Mouse (Mus musculus) hindbrain, embryonic 13.5 days (tissue): ENCODE data around the gene Cd164. TPM values are rescaled to one million over a fixed set of nuclear protein-coding genes. Genes with fewer than 3 reads are reported as not detected.

ENCODE experiments used
- ATAC-seq: fragments of 200-750 bp; cut with Nextera tagmentation; 2 replicates; pipeline ENCODE4 v1.8.0; 2017; ENCODE audit warnings: moderate TSS enrichment; ENCODE audit not compliant: low FRiP score
- H3K27ac ChIP-seq: fragments of 300-500 bp; sonication (generic); 2 replicates; pipeline ENCODE4 v1.5.1; 2015; ENCODE audit warnings: inconsistent platforms, mild to moderate bottlenecking, moderate library complexity
- H3K27me3 ChIP-seq: fragments of 300-500 bp; sonication (generic); 2 replicates; pipeline ENCODE4 v1.6.1; 2015; ENCODE audit warnings: mild to moderate bottlenecking, inconsistent platforms
- H3K36me3 ChIP-seq: fragments of 300-500 bp; sonication (generic); 2 replicates; pipeline ENCODE4 v1.6.1; 2015; ENCODE audit warnings: mild to moderate bottlenecking, inconsistent platforms
- H3K4me1 ChIP-seq: fragments of 300-500 bp; sonication (generic); replicated peaks from 2 replicates; pipeline ENCODE4 v1.6.1; 2015; ENCODE audit warnings: inconsistent platforms
- H3K4me2 ChIP-seq: fragments of 300-500 bp; sonication (generic); 2 replicates; pipeline ENCODE4 v1.6.1; 2015; ENCODE audit warnings: inconsistent platforms, mild to moderate bottlenecking, moderate library complexity
- H3K4me3 ChIP-seq: fragments of 300-500 bp; sonication (generic); 2 replicates; pipeline ENCODE4 v1.5.1; 2015; ENCODE audit warnings: mild to moderate bottlenecking, inconsistent platforms
- H3K9ac ChIP-seq: fragments of 300-500 bp; sonication (generic); 2 replicates; pipeline ENCODE4 v1.6.1; 2015; ENCODE audit warnings: mild to moderate bottlenecking, inconsistent platforms
- H3K9me3 ChIP-seq: fragments of 300-500 bp; sonication (generic); 2 replicates; pipeline ENCODE4 v1.6.1; 2016; ENCODE audit warnings: inconsistent platforms
- WGBS: fragments of 180-500 bp; shearing (Covaris S2); methylation state at CpG from one replicate; pipeline ENCODE4 v1.1.7; 2015; 5-methylcytosine and 5-hydroxymethylcytosine counted together
- polyA plus RNA-seq: library from polyadenylated mRNA; unstranded; fragments of >200 nt; fragmentation: Nextera tagmentation; extraction: Ambion mirVana; gene quantifications from 2 replicates; pipeline ENCODE4 v1.2.1, GENCODE M21; 2015

The Cd164 gene
- 55.9 and 62.1 TPM in 2 replicates for polyA plus RNA-seq

DNA sequence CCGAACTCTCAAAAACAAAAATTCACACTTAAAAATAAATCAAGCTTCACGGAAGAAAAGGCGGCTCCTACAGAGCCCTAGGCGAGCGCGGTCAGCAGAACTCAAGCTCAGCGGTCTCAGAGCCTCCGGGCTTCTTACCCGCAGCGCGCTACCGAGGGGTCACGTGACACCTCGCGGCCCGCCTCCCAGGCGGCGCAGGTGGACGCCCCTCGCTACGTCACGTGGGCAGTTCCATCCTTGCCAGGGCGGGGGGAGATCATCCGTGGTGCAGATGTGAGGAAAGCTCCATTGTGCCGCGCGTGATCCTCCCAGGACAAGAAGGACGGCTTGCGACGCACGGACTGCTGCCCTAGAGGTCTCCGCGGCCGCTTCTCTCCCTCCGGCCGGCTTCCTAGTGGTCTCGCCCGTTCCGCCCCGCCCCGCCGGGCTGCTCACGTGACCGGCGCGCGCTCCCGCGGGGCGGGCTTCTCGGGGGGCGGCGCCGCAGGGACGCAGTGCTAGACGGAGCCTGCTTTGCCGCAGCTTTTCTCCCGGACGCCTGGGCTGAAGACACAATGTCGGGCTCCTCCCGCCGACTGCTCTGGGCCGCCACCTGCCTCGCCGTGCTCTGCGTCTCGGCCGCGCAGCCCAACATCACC is at the start of gene Cd164:
TSS of gene Cd164 (plus strand) at position 434 of the 638 bp plus-strand sequence.
- WGBS: under 1% methylated on average over 66 of the region's 69 CpGs
- peak within 1 kb of the TSS; percentile 98 for H3K27ac ChIP-seq

DNA sequence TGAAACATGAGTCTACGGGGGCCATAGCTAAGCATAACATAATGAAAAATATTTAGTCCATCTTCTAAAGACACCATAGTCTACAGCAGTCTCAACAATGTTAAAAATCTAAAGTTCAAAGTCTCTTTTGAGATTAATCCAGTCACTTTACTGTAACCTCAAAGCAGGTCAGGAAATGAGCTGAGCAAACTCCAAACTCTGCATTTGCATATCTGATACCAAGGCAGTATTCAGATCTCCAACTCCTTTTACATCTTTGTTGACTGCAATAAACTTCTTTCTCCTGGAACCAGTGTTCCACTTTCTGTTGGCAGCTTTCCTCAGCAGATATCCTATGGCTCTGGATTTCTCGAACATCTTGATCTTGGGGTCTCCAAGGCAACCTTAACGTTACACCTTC is 48.5 kb upstream of the Cd164 start:
- Histone ChIP-seq H3K27me3 (0 out of 2 replicates have a peak, but pooled peaks cover 3% of the 10 kb centered on the region), H3K9me3 (no peaks in the 10 kb centered on the region), H3K4me2 (no peak overlapping the region), H3K9ac (no peak overlapping the region), H3K36me3 (peaks cover 24% of the 10 kb centered on the region), H3K4me1 (peaks cover 3% of the 10 kb centered on the region), H3K4me3 (no peak overlapping the region), H3K27ac (no peak overlapping the region)
- WGBS: 90% methylated on average over 3 of the region's 3 CpGs
- no peak for ATAC-seq

More for the DNA sequence above, at the start of gene Cd164:
- H3K9me3 ChIP-seq: no peaks in the 10 kb centered on the region
- H3K4me1 ChIP-seq: peaks cover 28% of the 10 kb centered on the region
- peak; percentile 96 for ATAC-seq
- peak within 1 kb of the TSS; percentile 89 for H3K9ac ChIP-seq
- no peaks in the 10 kb centered on the region for H3K36me3 ChIP-seq
- H3K4me2 ChIP-seq: peak within 1 kb of the TSS; percentile 86
- H3K4me3 ChIP-seq: peak within 1 kb of the TSS; percentile 94
- no peaks in the 10 kb centered on the region for H3K27me3 ChIP-seq

DNA sequence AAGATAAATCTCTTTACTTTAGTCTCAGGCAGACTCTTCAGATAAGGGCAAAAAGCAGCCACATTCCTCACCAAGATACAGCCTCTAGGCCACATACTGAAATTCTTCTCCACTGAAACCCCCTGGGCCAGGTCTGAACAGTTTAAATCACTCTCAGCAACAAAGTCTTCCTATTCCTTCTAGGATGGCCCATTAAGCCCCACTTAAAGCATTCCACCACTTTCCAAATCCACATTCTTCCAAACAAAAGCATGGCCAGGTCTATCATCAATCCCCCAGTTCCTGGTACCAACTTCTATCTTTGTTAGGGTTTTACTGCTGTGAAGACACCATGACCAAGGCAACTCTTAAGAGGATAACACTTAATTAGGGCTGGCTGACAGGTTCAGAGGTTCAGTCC is 46.7 kb upstream of the Cd164 start:
- Histone ChIP-seq H3K9ac (no peak overlapping the region), H3K36me3 (peaks cover 13% of the 10 kb centered on the region), H3K27ac (no peak overlapping the region), H3K4me1 (peaks cover 22% of the 10 kb centered on the region), H3K4me3 (no peak overlapping the region), H3K27me3 (0 out of 2 replicates have a peak, but pooled peaks cover 3% of the 10 kb centered on the region), H3K9me3 (no peaks in the 10 kb centered on the region), H3K4me2 (no peak overlapping the region)
- ATAC-seq: no peak

GRCm38 (mm10) chr10:41472962-41473481 is 46.2 kb upstream of the Cd164 start:
- H3K9ac ChIP-seq: no peak overlapping the region
- no peaks in the 10 kb centered on the region for H3K9me3 ChIP-seq
- ATAC-seq: no peak
- H3K4me2 ChIP-seq: no peak overlapping the region
- H3K4me1 ChIP-seq: peaks cover 26% of the 10 kb centered on the region
- H3K27ac ChIP-seq: no peak overlapping the region
- H3K36me3 ChIP-seq: peaks cover 11% of the 10 kb centered on the region
- H3K4me3 ChIP-seq: no peak overlapping the region
- 85% methylated on average over 5 of the region's 5 CpGs for WGBS
- H3K27me3 ChIP-seq: 0 out of 2 replicates have a peak, but pooled peaks cover 3% of the 10 kb centered on the region

- H3K27ac ChIP-seq: no peak overlapping the region
- WGBS: 89% methylated on average over 6 of the region's 6 CpGs
- H3K9me3 ChIP-seq: no peaks in the 10 kb centered on the region
- H3K4me3 ChIP-seq: no peak overlapping the region
- peaks cover 3% of the 10 kb centered on the region; the same call in 1 of the 2 replicates for H3K36me3 ChIP-seq
- no peak overlapping the region for H3K4me2 ChIP-seq
- 0 out of 2 replicates have a peak, but pooled peaks cover 3% of the 10 kb centered on the region for H3K27me3 ChIP-seq
- H3K4me1 ChIP-seq: peaks cover 29% of the 10 kb centered on the region
- ATAC-seq: no peak
- no peak overlapping the region for H3K9ac ChIP-seq
These were observed 45.3 kb upstream of the Cd164 start for GRCm38 (mm10) chr10:41473782-41474468.

- no peak for ATAC-seq
- 0 out of 2 replicates have a peak, but pooled peaks cover 3% of the 10 kb centered on the region for H3K27me3 ChIP-seq
- H3K27ac ChIP-seq: no peak overlapping the region
- H3K36me3 ChIP-seq: peaks cover 11% of the 10 kb centered on the region
- H3K9ac ChIP-seq: no peak overlapping the region
- no peak overlapping the region for H3K4me2 ChIP-seq
- H3K4me3 ChIP-seq: no peak overlapping the region
- H3K4me1 ChIP-seq: peaks cover 30% of the 10 kb centered on the region
- WGBS: 93% methylated on average over 1 of the region's 1 CpGs
- no peaks in the 10 kb centered on the region for H3K9me3 ChIP-seq
These were observed 44.2 kb upstream of the Cd164 start for GRCm38 (mm10) chr10:41474981-41475391.

GRCm38 (mm10) chr10:41476171-41477017 is 42.8 kb upstream of the Cd164 start, which contains the start of gene Mical1:
Mical1 (plus strand) TSS chr10:41476314.
- peak within 1 kb of the TSS; percentile 61 for H3K4me3 ChIP-seq
- peak within 1 kb of the TSS; percentile 80 for H3K9ac ChIP-seq
- peaks cover 17% of the 10 kb centered on the region for H3K36me3 ChIP-seq
- H3K4me2 ChIP-seq: peak within 1 kb of the TSS; percentile 87
- H3K27me3 ChIP-seq: 0 out of 2 replicates have a peak, but pooled peaks cover 3% of the 10 kb centered on the region
- H3K4me1 ChIP-seq: peaks cover 34% of the 10 kb centered on the region
- ATAC-seq: peak; percentile 67
- peak within 1 kb of the TSS; percentile 84 for H3K27ac ChIP-seq
- H3K9me3 ChIP-seq: no peaks in the 10 kb centered on the region
- WGBS: under 1% methylated on average over 35 of the region's 35 CpGs

- Histone ChIP-seq H3K4me1 (peaks cover 34% of the 10 kb centered on the region), H3K4me2 (peak overlapping the region; percentile 87), H3K4me3 (peak overlapping the region; percentile 61), H3K9me3 (no peaks in the 10 kb centered on the region), H3K9ac (peak overlapping the region; percentile 80), H3K27ac (peak overlapping the region; percentile 84), H3K27me3 (0 out of 2 replicates have a peak, but pooled peaks cover 3% of the 10 kb centered on the region), H3K36me3 (peaks cover 22% of the 10 kb centered on the region)
- WGBS: 0% methylated on average over 9 of the region's 9 CpGs
- no peak; the same call in none of the 2 replicates for ATAC-seq
These were observed 42.3 kb upstream of the Cd164 start for GRCm38 (mm10) chr10:41477018-41477277.

GRCm38 (mm10) chr10:41477278-41478181 is 41.7 kb upstream of the Cd164 start:
- Histone ChIP-seq H3K4me2 (peak overlapping the region; percentile 87), H3K36me3 (peaks cover 28% of the 10 kb centered on the region), H3K4me1 (peaks cover 34% of the 10 kb centered on the region), H3K9ac (peak overlapping the region; percentile 80), H3K27ac (peak overlapping the region; percentile 84), H3K4me3 (peak overlapping the region; percentile 61), H3K27me3 (0 out of 2 replicates have a peak, but pooled peaks cover 3% of the 10 kb centered on the region), H3K9me3 (no peaks in the 10 kb centered on the region)
- peak; percentile 71 for ATAC-seq
- 2% methylated on average over 20 of the region's 20 CpGs for WGBS

GRCm38 (mm10) chr10:41479961-41480360 is 39.3 kb upstream of the Cd164 start:
- Histone ChIP-seq H3K4me2 (no peak overlapping the region), H3K27me3 (no peaks in the 10 kb centered on the region), H3K4me1 (peaks cover 34% of the 10 kb centered on the region), H3K4me3 (no peak overlapping the region), H3K9me3 (no peaks in the 10 kb centered on the region), H3K27ac (no peak overlapping the region), H3K9ac (no peak overlapping the region), H3K36me3 (peaks cover 52% of the 10 kb centered on the region)
- 89% methylated on average over 3 of the region's 3 CpGs for WGBS
- no peak for ATAC-seq
